Mouse (Mus musculus) erythroblast, embryonic 14.5 days (primary cell): ENCODE results near the gene Rnf115.

Experiments used
- GATA1 ChIP-seq: IDR thresholded peaks from 2 replicates; pipeline ENCODE4 v1.6.1; 2012; ENCODE audit warnings: low read length, inconsistent platforms, mixed read lengths
- TAL1 ChIP-seq: IDR thresholded peaks from 3 replicates; pipeline ENCODE4 v1.6.1; 2012; ENCODE audit warnings: low read length, inconsistent platforms, mixed read lengths

- TF ChIP-seq GATA1: no peak
- no peak for TF ChIP-seq TAL1
Measured at GRCm38 (mm10) chr3:96684151-96684821, 43.2 kb upstream of the Rnf115 start.
